Mouse (Mus musculus) midbrain, postnatal 0 days (tissue): Measurements from ENCODE around the gene Clstn2. TPM values are rescaled to one million over a fixed set of nuclear protein-coding genes. Genes with fewer than 3 reads are reported as not detected.

ENCODE experiments used
- ATAC-seq: fragments of 200-750 bp; cut with Nextera tagmentation; 2 replicates; pipeline ENCODE4 v1.8.0; 2017; ENCODE audit warnings: moderate number of reproducible peaks, mild to moderate bottlenecking, moderate TSS enrichment, moderate library complexity; ENCODE audit not compliant: low FRiP score
- DNase-seq: peaks from one replicate; pipeline ENCODE4 v3.0.0-alpha.2; 2015; ENCODE audit warnings: low spot score
- H3K27ac ChIP-seq: fragments of 300-500 bp; sonication (generic); 2 replicates; pipeline ENCODE4 v1.5.1; 2014; ENCODE audit warnings: low read depth, mild to moderate bottlenecking, low read length, mixed read lengths
- H3K27me3 ChIP-seq: fragments of 300-500 bp; sonication (generic); 2 replicates; pipeline ENCODE4 v1.6.1; 2014; ENCODE audit warnings: low read length, control low read depth, mixed read lengths; ENCODE audit not compliant: insufficient read depth
- H3K36me3 ChIP-seq: fragments of 300-500 bp; sonication (generic); 2 replicates; pipeline ENCODE4 v1.6.1; 2014; ENCODE audit warnings: low read length, control low read depth, mixed read lengths; ENCODE audit not compliant: insufficient read depth
- H3K4me1 ChIP-seq: fragments of 300-500 bp; sonication (generic); 2 replicates; pipeline ENCODE4 v1.6.1; 2014; ENCODE audit warnings: mild to moderate bottlenecking, control low read depth, antibody characterized with exemption, low read length, mixed read lengths; ENCODE audit not compliant: insufficient read depth
- H3K4me2 ChIP-seq: fragments of 300-500 bp; sonication (generic); 2 replicates; pipeline ENCODE4 v1.6.1; 2014; ENCODE audit warnings: low read depth, mild to moderate bottlenecking, low read length, mixed read lengths; ENCODE audit not compliant: poor library complexity, severe bottlenecking
- H3K4me3 ChIP-seq: fragments of 300-500 bp; sonication (generic); 2 replicates; pipeline ENCODE4 v1.5.1; 2014; ENCODE audit warnings: low read depth, mild to moderate bottlenecking, low read length, moderate library complexity
- H3K9ac ChIP-seq: fragments of 300-500 bp; sonication (generic); replicated peaks from 2 replicates; pipeline ENCODE4 v1.6.1; 2014; ENCODE audit warnings: mild to moderate bottlenecking, low read length, moderate library complexity, mixed read lengths; ENCODE audit not compliant: poor library complexity, severe bottlenecking
- H3K9me3 ChIP-seq: fragments of 300-500 bp; sonication (generic); 2 replicates; pipeline ENCODE4 v1.6.1; 2016; ENCODE audit warnings: low read length, control low read depth
- CTCF ChIP-seq: IDR thresholded peaks from 2 replicates; pipeline ENCODE4 v1.5.1; 2016; ENCODE audit warnings: antibody characterized with exemption, mild to moderate bottlenecking
- WGBS: fragments of 180-500 bp; shearing (Covaris S2); extraction: QIAGEN DNeasy Blood & Tissue Kit; methylation state at CpG from one replicate; pipeline ENCODE4 v1.1.7; 2014; 5-methylcytosine and 5-hydroxymethylcytosine counted together
- polyA plus RNA-seq: library from polyadenylated mRNA; unstranded; fragments of >200 nt; fragmentation: Nextera tagmentation; extraction: Ambion mirVana; gene quantifications from 2 replicates; pipeline ENCODE4 v1.2.1, GENCODE M21; 2015
- total RNA-seq: library from RNA; depleted of rRNA; stranded (reverse); fragments of >200 nt; gene quantifications from 2 replicates; pipeline ENCODE4 v1.2.3, GENCODE M21; 2014

Clstn2 gene
- total and polyA plus RNA-seq, 2 experiments from 2014 or later: 9.2 to 45.7 TPM

DNA sequence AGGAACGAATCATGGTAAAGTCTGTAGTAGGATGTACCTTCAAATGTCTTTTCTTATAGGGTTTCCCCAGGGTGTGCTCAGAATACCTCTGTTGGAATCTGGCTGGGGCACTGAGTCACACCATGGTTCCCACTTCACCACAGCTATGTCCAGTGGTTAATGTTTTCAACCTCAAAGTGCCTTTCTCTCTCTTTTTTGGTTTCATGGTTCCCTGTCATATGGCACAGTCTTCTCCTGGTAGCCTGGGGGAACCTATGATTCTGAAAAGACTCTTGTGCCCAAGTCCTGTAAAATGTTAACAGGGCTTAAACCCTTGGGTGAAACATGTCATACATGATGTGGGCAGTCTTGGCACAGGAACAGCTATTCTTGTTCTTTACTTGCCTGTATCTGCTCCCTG, 551.8 kb downstream of the Clstn2 start:
- DNase-seq (no peak), ATAC-seq (no peak)
- H3K4me3 ChIP-seq: no peak overlapping the region
- H3K27ac ChIP-seq: no peak overlapping the region
- 74% methylated on average over 1 of the region's 1 CpGs for WGBS
- H3K36me3 ChIP-seq: no peaks in the 10 kb centered on the region
- H3K4me1 ChIP-seq: no peaks in the 10 kb centered on the region
- no peak overlapping the region for H3K4me2 ChIP-seq
- no peaks in the 10 kb centered on the region for H3K9me3 ChIP-seq
- H3K27me3 ChIP-seq: no peaks in the 10 kb centered on the region
- H3K9ac ChIP-seq: no peak overlapping the region
- no peak for TF ChIP-seq CTCF

DNA sequence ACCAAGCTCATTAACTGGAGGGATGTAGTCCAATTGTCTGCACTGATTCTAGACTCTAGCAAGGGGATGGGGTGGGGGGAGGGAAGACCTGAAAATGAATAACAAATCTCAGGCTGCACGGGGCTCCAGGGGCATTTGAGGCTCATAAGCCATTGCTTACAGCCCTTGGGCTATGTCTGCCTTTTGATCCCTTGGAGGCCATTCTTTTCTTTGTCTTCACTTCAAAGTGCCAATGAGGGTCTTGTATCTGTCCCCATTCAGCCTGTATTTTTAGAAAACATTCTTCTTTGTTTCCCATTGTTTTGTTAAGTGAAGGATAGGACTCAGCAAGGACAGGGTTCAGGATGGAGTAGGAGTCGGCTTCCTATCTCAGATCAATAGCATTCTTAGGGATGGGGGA, 556.0 kb downstream of the Clstn2 start:
- no peak overlapping the region for H3K4me2 ChIP-seq
- no peak overlapping the region for H3K27ac ChIP-seq
- no peak for ATAC-seq
- H3K9ac ChIP-seq: no peak overlapping the region
- H3K9me3 ChIP-seq: no peaks in the 10 kb centered on the region
- WGBS: 25% methylated on average over 2 of the region's 2 CpGs
- no peak overlapping the region for H3K4me3 ChIP-seq
- no peaks in the 10 kb centered on the region for H3K27me3 ChIP-seq
- DNase-seq: no peak
- H3K36me3 ChIP-seq: no peaks in the 10 kb centered on the region
- no peak for TF ChIP-seq CTCF
- no peaks in the 10 kb centered on the region for H3K4me1 ChIP-seq

DNA sequence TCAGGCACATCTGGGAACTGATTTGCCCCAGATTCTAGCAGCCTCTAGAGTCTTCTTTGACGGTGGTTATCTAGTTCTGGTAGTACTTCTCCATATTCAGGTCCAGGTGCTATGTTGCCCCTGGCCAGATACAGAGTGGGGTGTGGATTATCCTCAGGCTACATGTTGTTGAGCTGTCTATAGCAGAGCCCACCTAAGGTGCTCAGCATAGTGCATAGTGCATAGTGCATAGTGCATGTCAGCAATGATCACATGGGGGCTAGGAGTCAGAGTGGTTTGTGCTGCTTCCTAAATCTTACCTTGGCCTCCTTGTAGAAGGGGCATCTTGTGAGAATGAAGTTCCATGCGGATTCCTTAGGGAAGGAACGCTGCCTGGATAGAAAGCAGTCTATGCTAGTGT, 556.5 kb downstream of the Clstn2 start:
- ATAC-seq: no peak
- TF ChIP-seq CTCF: no peak
- no peak for DNase-seq
- Histone ChIP-seq H3K36me3 (no peaks in the 10 kb centered on the region), H3K27me3 (no peaks in the 10 kb centered on the region), H3K27ac (no peak overlapping the region), H3K4me3 (no peak overlapping the region), H3K9ac (no peak overlapping the region), H3K9me3 (no peaks in the 10 kb centered on the region), H3K4me2 (no peak overlapping the region), H3K4me1 (no peaks in the 10 kb centered on the region)
- 81% methylated on average over 3 of the region's 3 CpGs for WGBS

DNA sequence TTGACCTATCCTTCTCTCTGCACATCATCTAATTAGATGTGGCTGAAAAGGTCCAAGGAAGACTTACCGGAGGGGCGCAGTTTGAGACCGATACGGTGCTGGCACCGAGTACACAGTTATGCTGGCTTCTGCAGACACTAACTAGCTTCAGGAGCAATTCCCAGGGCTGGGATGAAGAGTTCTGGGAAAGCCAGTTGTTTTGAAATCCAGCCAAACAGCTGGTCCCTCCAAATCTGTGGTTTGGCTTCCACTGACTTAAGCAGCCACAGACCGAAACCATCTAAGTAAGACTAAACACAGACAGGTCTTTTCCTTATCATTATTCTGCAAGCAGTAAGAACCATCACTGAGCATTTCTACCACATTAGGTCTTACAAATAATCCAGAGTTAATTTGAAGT, 558.1 kb downstream of the Clstn2 start:
- DNase-seq (no peak), ATAC-seq (no peak)
- TF ChIP-seq CTCF: no peak
- Histone ChIP-seq H3K4me1 (no peaks in the 10 kb centered on the region), H3K27me3 (no peaks in the 10 kb centered on the region), H3K9me3 (no peaks in the 10 kb centered on the region), H3K27ac (no peak overlapping the region), H3K4me3 (no peak overlapping the region), H3K36me3 (no peaks in the 10 kb centered on the region), H3K9ac (no peak overlapping the region), H3K4me2 (no peak overlapping the region)
- 88% methylated on average over 6 of the region's 6 CpGs for WGBS

DNA sequence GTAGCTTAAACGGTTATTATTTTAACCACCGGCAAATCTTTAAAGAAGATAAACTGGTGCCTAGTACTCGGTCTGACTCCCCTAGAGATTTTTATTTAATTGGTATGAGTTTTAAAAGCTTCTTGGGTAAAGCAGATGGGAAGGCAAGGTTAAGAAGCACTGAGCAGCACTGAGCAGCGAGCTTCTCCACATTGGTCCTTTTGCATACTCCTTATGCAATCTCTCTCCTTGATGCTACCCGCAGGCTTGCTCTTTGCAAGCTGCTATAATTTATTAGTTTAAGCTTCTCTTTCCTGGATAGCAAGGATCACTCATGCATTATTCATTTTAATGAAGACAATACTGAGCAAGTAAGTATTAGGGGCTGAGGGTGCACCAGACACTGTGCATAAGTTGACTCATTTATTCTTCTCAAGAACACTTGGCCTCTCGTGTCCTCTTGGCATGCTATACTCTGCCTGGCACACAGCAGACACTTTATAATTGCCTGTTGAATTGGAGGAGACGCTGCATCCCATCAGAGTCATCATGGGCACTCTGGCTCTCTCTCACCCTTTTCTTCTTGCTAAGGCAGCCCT, 561.9 kb downstream of the Clstn2 start:
- Histone ChIP-seq H3K9me3 (no peaks in the 10 kb centered on the region), H3K27ac (no peak overlapping the region), H3K36me3 (no peaks in the 10 kb centered on the region), H3K9ac (no peak overlapping the region), H3K4me3 (no peak overlapping the region), H3K27me3 (no peaks in the 10 kb centered on the region), H3K4me1 (no peaks in the 10 kb centered on the region), H3K4me2 (no peak overlapping the region)
- no peak for ATAC-seq
- 50% methylated on average over 7 of the region's 7 CpGs for WGBS
- TF ChIP-seq CTCF: no peak
- DNase-seq: peak; percentile 39

DNA sequence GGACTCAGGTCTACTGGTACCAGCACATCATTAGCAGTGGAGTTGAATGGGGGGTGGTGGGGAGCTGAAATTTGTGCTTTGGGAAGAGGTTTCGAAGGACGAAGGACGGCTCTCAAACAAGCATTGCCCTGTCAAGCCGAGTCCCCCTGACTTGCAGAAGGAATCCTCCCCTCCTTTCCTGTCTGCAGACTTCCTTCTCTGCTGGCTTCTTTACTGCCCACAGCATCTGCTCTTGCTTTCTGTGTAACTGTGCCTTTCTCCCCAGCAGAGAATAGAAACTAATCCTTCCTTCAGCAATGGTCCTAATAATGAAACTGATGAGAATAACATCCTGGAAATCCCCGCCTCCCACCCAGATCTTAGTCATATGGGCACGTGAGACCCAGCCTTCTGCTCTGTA, 572.5 kb downstream of the Clstn2 start:
- DNase-seq (no peak), ATAC-seq (no peak)
- Histone ChIP-seq H3K27me3 (no peaks in the 10 kb centered on the region), H3K4me3 (no peak overlapping the region), H3K4me2 (no peak overlapping the region), H3K27ac (no peak overlapping the region), H3K4me1 (no peaks in the 10 kb centered on the region), H3K9ac (no peak overlapping the region), H3K36me3 (no peaks in the 10 kb centered on the region), H3K9me3 (no peaks in the 10 kb centered on the region)
- no peak for TF ChIP-seq CTCF
- 66% methylated on average over 6 of the region's 6 CpGs for WGBS
